8 mouse cellular contexts compared by ENCODE assay signal in the genomic region with DNA sequence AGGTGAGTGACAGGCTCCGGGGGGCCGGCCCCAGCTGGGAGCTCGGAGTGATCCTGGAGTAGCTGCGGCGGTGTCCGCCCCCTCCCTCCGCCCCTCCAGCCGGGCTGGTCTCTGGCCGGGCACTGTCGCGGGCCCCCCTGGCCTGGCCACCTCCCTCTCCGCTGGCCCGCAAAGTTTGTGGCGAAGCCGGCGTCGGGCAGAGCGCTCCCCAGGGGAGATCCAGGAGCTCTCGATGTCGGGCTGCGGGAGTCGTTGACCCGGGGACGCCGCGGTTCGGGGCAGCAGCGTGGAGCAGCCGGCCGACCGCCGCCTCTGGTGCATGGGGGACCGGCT. TPM values are rescaled to one million over a fixed set of nuclear protein-coding genes. Genes with fewer than 3 reads are reported as not detected.
DNase-seq lines count a peak whose midpoint lies in the region; ATAC-seq and TF ChIP-seq lines count a peak whose summit lies in the region.

A gene (plus strand): TSS at position 169 of the 333 bp plus-strand sequence.

- H3K4me1 ChIP-seq in bone marrow, adult 2 months (ENCODE audit: control insufficient read depth, insufficient read depth, low read length): peaks cover 3% of the 10 kb centered on the region; the same call in 1 of the 2 replicates
- peaks cover 9% of the 10 kb centered on the region; the same call in 1 of the 2 replicates for H3K4me1 ChIP-seq in heart, embryonic 11.5 days (ENCODE audit: control insufficient read depth, insufficient read depth, low read length)

- peak within 1 kb of the TSS; percentile 85 for H3K4me3 ChIP-seq in bone marrow, adult 2 months (replicated peaks; ENCODE audit: control insufficient read depth, low read depth, low read length)
- peak within 1 kb of the TSS; percentile 82 for H3K4me3 ChIP-seq in heart, embryonic 11.5 days (ENCODE audit: low read depth, low read length)

- H3K9ac ChIP-seq in heart, embryonic 11.5 days (ENCODE audit: low read depth, low read length): peak within 1 kb of the TSS; percentile 87

- TF ChIP-seq POLR2A in bone marrow, adult 2 months (IDR thresholded peaks at IDR 0.05; ENCODE audit: borderline replicate concordance, control insufficient read depth, low read depth, low read length): no peak

- DNase-seq in layer of hippocampus, adult 8-10 months (ENCODE audit: low spot score in 2 of 2): no peak
- DNase-seq in layer of hippocampus, adult 11-12 months (ENCODE audit: low spot score): no peak
- no peak for DNase-seq in left cerebral cortex, adult 8-10 months (ENCODE audit: low spot score in 2 of 2)
- no peak for DNase-seq in adipocyte (ENCODE audit: low spot score)
- no peak for DNase-seq in yolk sac, embryonic 10.5 days (ENCODE audit: low spot score)

- no peak; the same call in 1 of the 2 replicates for ATAC-seq in heart, embryonic 11.5 days (replicated peaks; ENCODE audit: insufficient number of reproducible peaks, low FRiP score, low TSS enrichment)
- peak; percentile 45; the same call in 1 of the 2 replicates for ATAC-seq in monocyte, adult 5-6 weeks (replicated peaks; ENCODE audit: insufficient number of reproducible peaks, low FRiP score, low TSS enrichment, poor library complexity, severe bottlenecking)

- WGBS in bone marrow, adult 2 months: under 1% methylated on average over 33 of the region's 33 CpGs
- WGBS in heart, embryonic 11.5 days (ENCODE audit: insufficient replicate concordance): under 1% methylated on average over 28 of the region's 33 CpGs

- H3K27me3 ChIP-seq in heart, embryonic 11.5 days (ENCODE audit: control insufficient read depth, insufficient read depth, low read length): no peaks in the 10 kb centered on the region; the same call in 1 of the 2 replicates

- H3K36me3 ChIP-seq in heart, embryonic 11.5 days (ENCODE audit: control insufficient read depth, insufficient read depth, low read length): no peaks in the 10 kb centered on the region

- peak within 1 kb of the TSS; percentile 96 for H3K27ac ChIP-seq in bone marrow, adult 2 months (ENCODE audit: control insufficient read depth, insufficient read depth, low read depth, low read length, poor library complexity)
- peak within 1 kb of the TSS; percentile 77 for H3K27ac ChIP-seq in heart, embryonic 11.5 days (ENCODE audit: low read depth, low read length)

- no peak for TF ChIP-seq CTCF in bone marrow, adult 2 months (IDR thresholded peaks at IDR 0.05; ENCODE audit: control insufficient read depth, insufficient read depth, low read length)

- H3K4me2 ChIP-seq in heart, embryonic 11.5 days: peak within 1 kb of the TSS; percentile 95

- H3K9me3 ChIP-seq in heart, embryonic 11.5 days (replicated peaks; ENCODE audit: control insufficient read depth, low read length): no peaks in the 10 kb centered on the region

RNA-seq across cellular contexts. Expression of the gene that starts here (rescaled TPM):
- total RNA-seq in layer of hippocampus, adult 8-10 months (2022): 10 to 100 TPM; 11.2 to 14.4 (median 13.2) TPM
- 6.0 and 10.2 TPM in 2 replicates for polyA plus RNA-seq in bone marrow, adult 2 months (2011; ENCODE audit: insufficient read depth, insufficient read length, low replicate concordance, missing spikeins)
- 9.7 and 10.2 TPM in 2 replicates for polyA plus RNA-seq in heart, embryonic 11.5 days (2014; fragmentation: Nextera tagmentation; extraction: Ambion mirVana)
- total RNA-seq in left cerebral cortex, adult 8-10 months (2022): 10 to 100 TPM; 12.0 to 13.2 (median 12.5) TPM
- 8.2 to 10.9 TPM (median 10.0 TPM) in 3 replicates for total RNA-seq in monocyte, adult 5-6 weeks (2017)
